Mouse (Mus musculus) myocyte (in vitro differentiated cells): ENCODE measurements around the gene Maz. TPM values are rescaled to one million over a fixed set of nuclear protein-coding genes. Genes with fewer than 3 reads are reported as not detected.
A peak's percentile ranks its signal among the peaks of the same experiment; 100 is the strongest.

Experiments used
- H3K27me3 ChIP-seq: one replicate; pipeline ENCODE4 v1.6.1; 2011; ENCODE audit not compliant: control insufficient read depth, insufficient read depth, insufficient read length
- H3K36me3 ChIP-seq: one replicate; pipeline ENCODE4 v1.6.1; 2011; ENCODE audit not compliant: control insufficient read depth, insufficient read depth
- H3K4me2 ChIP-seq: one replicate; pipeline ENCODE4 v1.6.1; 2011; ENCODE audit warnings: low read depth, control low read depth
- H3K4me3 ChIP-seq: one replicate; pipeline ENCODE4 v1.5.1; 2011; ENCODE audit warnings: mild to moderate bottlenecking, control low read depth, moderate library complexity
- H3K79me2 ChIP-seq: one replicate; pipeline ENCODE4 v1.6.1; 2011; ENCODE audit not compliant: control insufficient read depth, insufficient read depth
- H3ac ChIP-seq: one replicate; pipeline ENCODE4 v1.6.1; 2011; ENCODE audit not compliant: control insufficient read depth, insufficient read length
- CEBPB ChIP-seq: IDR thresholded peaks from 2 replicates; pipeline ENCODE4 v1.6.1; 2011; ENCODE audit warnings: mild to moderate bottlenecking, moderate library complexity; ENCODE audit not compliant: poor library complexity, insufficient read depth, severe bottlenecking
- E2F4 ChIP-seq: IDR thresholded peaks from one replicate; pipeline ENCODE4 v1.6.1; 2011; ENCODE audit warnings: mild to moderate bottlenecking, control low read depth, moderate library complexity; ENCODE audit not compliant: insufficient read depth
- MAX ChIP-seq: IDR thresholded peaks from one replicate; pipeline ENCODE4 v1.6.1; 2011; ENCODE audit warnings: low read depth, mild to moderate bottlenecking, control low read depth
- MYOD1 ChIP-seq, 3 experiments: IDR thresholded peaks; one replicate each; pipeline ENCODE4 v1.6.1; 2011; ENCODE audit warnings: control low read depth in 2 of 3, low read depth in 2 of 3, mild to moderate bottlenecking in 2 of 3, moderate library complexity in 1 of 3; ENCODE audit not compliant: insufficient read length in 2 of 3, control insufficient read depth in 1 of 3
- MYOG ChIP-seq, 3 experiments: IDR thresholded peaks; one replicate each; pipeline ENCODE4 v1.6.1; 2011; ENCODE audit warnings: control low read depth in 2 of 3, low read depth in 2 of 3, mild to moderate bottlenecking in 2 of 3; ENCODE audit not compliant: insufficient read length in 2 of 3, control insufficient read depth in 1 of 3, insufficient read depth in 1 of 3
- POLR2A ChIP-seq: IDR thresholded peaks from one replicate; pipeline ENCODE4 v1.6.1; 2011; ENCODE audit warnings: low read depth, mild to moderate bottlenecking, control low read depth, moderate library complexity; ENCODE audit not compliant: insufficient read length
- POLR2AphosphoS2 ChIP-seq: IDR thresholded peaks from one replicate; pipeline ENCODE4 v1.6.1; 2011; ENCODE audit warnings: low read depth, control low read depth; ENCODE audit not compliant: insufficient read length
- REST ChIP-seq: IDR thresholded peaks from one replicate; pipeline ENCODE4 v1.6.1; 2011; ENCODE audit warnings: mild to moderate bottlenecking, control low read depth, moderate library complexity; ENCODE audit not compliant: insufficient read depth, insufficient read length
- SRF ChIP-seq: IDR thresholded peaks from one replicate; pipeline ENCODE4 v1.6.1; 2011; ENCODE audit warnings: low read depth; ENCODE audit not compliant: control insufficient read depth, insufficient read length
- TCF12 ChIP-seq: IDR thresholded peaks from one replicate; pipeline ENCODE4 v1.6.1; 2011; ENCODE audit warnings: mild to moderate bottlenecking, control low read depth; ENCODE audit not compliant: poor library complexity, insufficient read depth, severe bottlenecking
- TCF3 ChIP-seq: IDR thresholded peaks from one replicate; pipeline ENCODE4 v1.6.1; 2011; ENCODE audit warnings: low read depth, control low read depth; ENCODE audit not compliant: insufficient read length
- USF1 ChIP-seq: IDR thresholded peaks from one replicate; pipeline ENCODE4 v1.6.1; 2011; ENCODE audit warnings: low read depth, mild to moderate bottlenecking, control low read depth, moderate library complexity
- polyA plus RNA-seq: library from polyadenylated mRNA; unstranded; fragments of >200 nt; fragmentation: generic; extraction: Trizol; gene quantifications from one replicate; pipeline ENCODE4 v1.2.1, GENCODE M21; 2012; ENCODE audit warnings: missing spikeins

The Maz gene
- polyA plus RNA-seq, 1 experiment: 115 TPM

- TF ChIP-seq REST (no peak), MAX (no peak), SRF (no peak), MYOD1 (IDR thresholded peaks at IDR 0.05; ENCODE audit: control insufficient read depth in 1 of 3, insufficient read length in 2 of 3, low read depth in 2 of 3) (no peak), POLR2AphosphoS2 (no peak), TCF3 (no peak), E2F4 (no peak), MYOG (IDR thresholded peaks at IDR 0.05; ENCODE audit: control insufficient read depth in 1 of 3, insufficient read depth in 1 of 3, insufficient read length in 2 of 3, low read depth in 2 of 3) (no peak), CEBPB (no peak), TCF12 (no peak), USF1 (no peak), POLR2A (no peak)
Measured at GRCm38 (mm10) chr7:127016481-127016485, 10.6 kb downstream of the Maz start, which contains the start of gene Pagr1b. Gene Pagr1b (minus strand): TSS chr7:127016484.

GRCm38 (mm10) chr7:127016081-127016480, 10.8 kb downstream of the Maz start:
- Histone ChIP-seq H3K36me3 (no peaks in the 10 kb centered on the region), H3K4me2 (peak overlapping the region; percentile 77), H3K27me3 (no peaks in the 10 kb centered on the region), H3K79me2 (peaks cover 36% of the 10 kb centered on the region), H3K4me3 (peak overlapping the region; percentile 81), H3ac (peak overlapping the region; percentile 51)
- no peak for TF ChIP-seq MYOD1 (IDR thresholded peaks at IDR 0.05; ENCODE audit: control insufficient read depth in 1 of 3, insufficient read length in 2 of 3, low read depth in 2 of 3)
- no peak for TF ChIP-seq TCF12
- TF ChIP-seq E2F4: no peak
- no peak for TF ChIP-seq POLR2AphosphoS2
- TF ChIP-seq MAX: no peak
- TF ChIP-seq MYOG (IDR thresholded peaks at IDR 0.05; ENCODE audit: control insufficient read depth in 1 of 3, insufficient read depth in 1 of 3, insufficient read length in 2 of 3, low read depth in 2 of 3): no peak
- no peak for TF ChIP-seq CEBPB

More at GRCm38 (mm10) chr7:127016481-127016485, 10.6 kb downstream of the Maz start, which contains the start of gene Pagr1b:
- no peaks in the 10 kb centered on the region for H3K36me3 ChIP-seq
- H3K79me2 ChIP-seq: peaks cover 34% of the 10 kb centered on the region
- peak within 1 kb of the TSS; percentile 77 for H3K4me2 ChIP-seq
- H3ac ChIP-seq: peak within 1 kb of the TSS; percentile 51
- H3K4me3 ChIP-seq: peak within 1 kb of the TSS; percentile 81
- no peaks in the 10 kb centered on the region for H3K27me3 ChIP-seq

GRCm38 (mm10) chr7:127014993-127015392, 11.8 kb downstream of the Maz start:
- Histone ChIP-seq H3ac (no peak overlapping the region), H3K36me3 (no peaks in the 10 kb centered on the region), H3K79me2 (peaks cover 40% of the 10 kb centered on the region), H3K4me2 (peak overlapping the region; percentile 77), H3K4me3 (peak overlapping the region; percentile 54), H3K27me3 (no peaks in the 10 kb centered on the region)
- TF ChIP-seq USF1 (no peak), E2F4 (no peak), POLR2A (no peak), MAX (no peak), SRF (no peak), CEBPB (no peak), REST (no peak), POLR2AphosphoS2 (no peak), MYOD1 (IDR thresholded peaks at IDR 0.05; ENCODE audit: control insufficient read depth in 1 of 3, insufficient read length in 2 of 3, low read depth in 2 of 3) (no peak), MYOG (IDR thresholded peaks at IDR 0.05; ENCODE audit: control insufficient read depth in 1 of 3, insufficient read depth in 1 of 3, insufficient read length in 2 of 3, low read depth in 2 of 3) (no peak), TCF3 (no peak), TCF12 (no peak)

DNA sequence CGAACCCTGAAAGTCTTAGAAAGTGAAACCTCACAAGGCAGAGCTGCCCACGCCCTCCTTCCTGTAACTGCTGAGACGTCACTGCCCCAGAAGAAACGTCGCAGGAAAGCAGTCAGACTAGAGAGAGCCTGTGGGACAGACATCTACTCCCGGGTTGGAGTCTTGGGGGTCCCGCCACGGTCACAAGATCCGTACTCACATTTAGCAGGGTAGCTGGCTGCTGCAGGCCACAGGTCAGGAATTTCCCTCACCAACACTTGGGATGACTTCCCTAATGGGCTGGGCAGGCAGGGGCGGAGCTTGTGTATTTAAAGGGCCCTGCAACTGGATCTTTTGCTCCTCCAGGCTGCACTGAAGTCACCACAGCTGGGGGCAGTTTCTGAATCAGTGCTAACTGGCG, 12.5 kb downstream of the Maz start, which contains the start of gene Mvp:
Mvp (minus strand) TSS at position 302 of the 400 bp plus-strand sequence.
- no peaks in the 10 kb centered on the region for H3K27me3 ChIP-seq
- no peaks in the 10 kb centered on the region for H3K36me3 ChIP-seq
- peak; percentile 56 for TF ChIP-seq POLR2A
- no peak for TF ChIP-seq TCF12
- TF ChIP-seq POLR2AphosphoS2: peak; percentile 71
- H3K4me2 ChIP-seq: peak within 1 kb of the TSS; percentile 86
- peak within 1 kb of the TSS; percentile 81 for H3K4me3 ChIP-seq
- peaks cover 40% of the 10 kb centered on the region for H3K79me2 ChIP-seq
- peak within 1 kb of the TSS; percentile 23 for H3ac ChIP-seq

DNA sequence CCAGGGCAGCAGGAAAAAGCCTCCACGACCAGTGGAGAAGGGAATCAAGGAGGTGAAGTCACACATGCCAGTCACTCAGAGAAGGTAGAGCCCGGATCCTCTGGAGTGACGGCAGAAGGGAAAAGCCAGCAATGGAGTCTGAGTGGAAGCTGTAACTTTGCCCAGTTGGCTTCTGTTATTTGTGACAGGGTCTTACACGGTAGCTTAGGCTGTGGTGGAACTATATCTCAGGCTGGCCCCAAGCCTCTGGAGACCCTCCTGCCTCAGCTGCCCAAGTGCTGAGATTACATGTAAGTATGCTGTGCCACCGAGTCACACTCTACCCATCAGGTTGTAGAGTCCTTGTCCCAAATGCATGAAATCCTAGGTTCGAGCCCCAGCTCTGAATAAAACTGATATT, 13.5 kb downstream of the Maz start:
- H3K36me3 ChIP-seq: no peaks in the 10 kb centered on the region
- no peak for TF ChIP-seq MYOG (IDR thresholded peaks at IDR 0.05; ENCODE audit: control insufficient read depth in 1 of 3, insufficient read depth in 1 of 3, insufficient read length in 2 of 3, low read depth in 2 of 3)
- TF ChIP-seq POLR2A: no peak
- no peak for TF ChIP-seq MAX
- no peak for TF ChIP-seq POLR2AphosphoS2
- no peak for TF ChIP-seq TCF3
- TF ChIP-seq TCF12: no peak
- no peak for TF ChIP-seq E2F4
- TF ChIP-seq SRF: no peak
- no peak for TF ChIP-seq MYOD1 (IDR thresholded peaks at IDR 0.05; ENCODE audit: control insufficient read depth in 1 of 3, insufficient read length in 2 of 3, low read depth in 2 of 3)
- TF ChIP-seq CEBPB: no peak
- no peak for TF ChIP-seq REST
- TF ChIP-seq USF1: no peak
- peak overlapping the region; percentile 86 for H3K4me2 ChIP-seq
- peaks cover 40% of the 10 kb centered on the region for H3K79me2 ChIP-seq
- H3K4me3 ChIP-seq: peak overlapping the region; percentile 54
- no peaks in the 10 kb centered on the region for H3K27me3 ChIP-seq
- H3ac ChIP-seq: no peak overlapping the region
